Mouse (Mus musculus): ENCODE data around the gene Hgfac.

The Hgfac gene

GRCm38 (mm10) chr5:35041268-35041829 is at the start of gene Hgfac:
Gene Hgfac, plus strand, starts transcription at chr5:35041509.
- DNase-seq (ENCODE audit: low read depth), result no peak

GRCm38 (mm10) chr5:34998754-34999153 is 42.6 kb upstream of the Hgfac start:
- no peak for DNase-seq (ENCODE audit: low read depth)

GRCm38 (mm10) chr5:34999281-34999680 is 42.0 kb upstream of the Hgfac start:
- no peak for DNase-seq (ENCODE audit: low read depth)

- DNase-seq (ENCODE audit: low read depth), result no peak
Observed at GRCm38 (mm10) chr5:35000323-35000722, 41.0 kb upstream of the Hgfac start.

- DNase-seq (ENCODE audit: low read depth), result no peak
Observed at GRCm38 (mm10) chr5:35001144-35001543, 40.2 kb upstream of the Hgfac start.

GRCm38 (mm10) chr5:35003611-35004162 is 37.6 kb upstream of the Hgfac start:
- no peak for DNase-seq (ENCODE audit: low read depth)

GRCm38 (mm10) chr5:35004769-35005168 is 36.5 kb upstream of the Hgfac start:
- DNase-seq (ENCODE audit: low read depth), result peak; percentile 63

GRCm38 (mm10) chr5:35005659-35006058 is 35.6 kb upstream of the Hgfac start:
- DNase-seq (ENCODE audit: low read depth), result no peak

GRCm38 (mm10) chr5:35006599-35006998 is 34.7 kb upstream of the Hgfac start:
- no peak for DNase-seq (ENCODE audit: low read depth)

- DNase-seq (ENCODE audit: low read depth), result no peak
Observed at GRCm38 (mm10) chr5:35009163-35009562, 32.1 kb upstream of the Hgfac start.

GRCm38 (mm10) chr5:35010656-35011055 is 30.7 kb upstream of the Hgfac start:
- no peak for DNase-seq (ENCODE audit: low read depth)

- DNase-seq (ENCODE audit: low read depth), result no peak
Observed at GRCm38 (mm10) chr5:35011156-35011923, 30.0 kb upstream of the Hgfac start.

GRCm38 (mm10) chr5:35014036-35014435 is 27.3 kb upstream of the Hgfac start:
- DNase-seq (ENCODE audit: low read depth), result no peak

- DNase-seq (ENCODE audit: low read depth), result peak; percentile 75
Observed at GRCm38 (mm10) chr5:35019673-35020300, 21.5 kb upstream of the Hgfac start.

GRCm38 (mm10) chr5:35020410-35021241 is 20.7 kb upstream of the Hgfac start:
- peak; percentile 31 for DNase-seq (ENCODE audit: low read depth)

- peak; percentile 71 for DNase-seq (ENCODE audit: low read depth)
Observed at GRCm38 (mm10) chr5:35024975-35025374, 16.3 kb upstream of the Hgfac start.

- DNase-seq (ENCODE audit: low read depth), result no peak
Observed at GRCm38 (mm10) chr5:35029303-35029702, 12.0 kb upstream of the Hgfac start.

GRCm38 (mm10) chr5:35029755-35030154 is 11.6 kb upstream of the Hgfac start:
- no peak for DNase-seq (ENCODE audit: low read depth)

- no peak for DNase-seq (ENCODE audit: low read depth)
Observed at GRCm38 (mm10) chr5:35033068-35033467, 8.2 kb upstream of the Hgfac start.

GRCm38 (mm10) chr5:35033619-35034018 is 7.7 kb upstream of the Hgfac start:
- DNase-seq (ENCODE audit: low read depth), result no peak

GRCm38 (mm10) chr5:35035141-35035540 is 6.2 kb upstream of the Hgfac start:
- DNase-seq (ENCODE audit: low read depth), result no peak

- no peak for DNase-seq (ENCODE audit: low read depth)
Observed at GRCm38 (mm10) chr5:35035795-35036194, 5.5 kb upstream of the Hgfac start.

Measured in NIH3T3 (cell line).